Mouse (Mus musculus): ENCODE measurements at regions not wholly inside any gene's neighbourhood (a gene's known extent, or its start where the extent isn't known, plus 50 kb on each side); places are given as distances from the start of the nearest gene placed in this dataset.

- in situ Hi-C loops (cut with MboI; ENCODE audit: low sequenced_read_pairs): no loop called here
These were observed 848.1 kb upstream of the A1bg start for GRCm38 (mm10) chr15:61770721-61771542.

- in situ Hi-C loops (cut with MboI; ENCODE audit: low sequenced_read_pairs): no loop called here
These were observed 843.8 kb upstream of the A1bg start for GRCm38 (mm10) chr15:61766544-61767094.

DNA sequence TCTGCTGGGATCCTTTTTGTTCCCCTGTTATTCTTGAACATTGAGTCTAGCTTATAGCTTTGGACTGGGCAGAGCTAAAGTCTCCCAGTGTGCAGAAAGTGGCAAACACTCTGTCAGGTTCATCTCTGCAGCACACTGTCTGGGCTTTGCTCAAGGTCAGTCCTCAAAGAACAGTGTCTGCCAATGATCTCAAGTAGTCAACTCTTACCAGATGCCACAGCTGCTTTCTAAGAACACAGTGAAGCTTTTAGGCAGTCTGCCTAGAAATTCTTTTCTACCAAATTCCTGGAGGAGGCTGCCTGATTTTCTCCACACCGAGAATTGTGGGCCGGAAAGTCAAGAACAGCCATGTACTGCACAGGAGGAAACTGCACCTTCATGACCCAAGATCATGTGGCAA is 831.0 kb upstream of the A1bg start:
- in situ Hi-C loops (cut with MboI; ENCODE audit: low sequenced_read_pairs): no loop called here

GRCm38 (mm10) chr15:61723696-61724095 is 800.9 kb upstream of the A1bg start:
- in situ Hi-C loops (cut with MboI; ENCODE audit: low sequenced_read_pairs): no loop called here

- in situ Hi-C loops (cut with MboI; ENCODE audit: low sequenced_read_pairs): no loop called here
These were observed 795.7 kb upstream of the A1bg start for GRCm38 (mm10) chr15:61718486-61718885.

DNA sequence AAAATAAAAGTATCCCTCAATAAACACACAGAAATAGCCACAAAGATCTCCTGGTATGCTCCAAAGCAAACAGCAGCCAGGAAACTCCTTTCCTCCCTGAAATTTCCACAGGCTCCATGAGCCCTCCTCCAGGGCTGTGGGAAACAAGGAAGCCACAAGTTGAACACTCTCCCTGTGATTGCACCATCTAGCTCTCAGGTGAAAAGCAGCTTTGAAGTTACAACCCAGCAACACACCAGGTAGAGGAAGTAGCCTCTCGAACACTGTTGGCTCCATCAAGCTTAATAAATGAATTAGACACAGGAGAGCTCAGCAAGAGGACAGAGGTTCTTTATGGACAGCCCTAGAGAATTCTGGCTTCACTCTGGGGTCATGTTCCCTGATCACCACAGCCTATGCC is 794.4 kb upstream of the A1bg start:
- in situ Hi-C loops (cut with MboI; ENCODE audit: low sequenced_read_pairs): no loop called here

DNA sequence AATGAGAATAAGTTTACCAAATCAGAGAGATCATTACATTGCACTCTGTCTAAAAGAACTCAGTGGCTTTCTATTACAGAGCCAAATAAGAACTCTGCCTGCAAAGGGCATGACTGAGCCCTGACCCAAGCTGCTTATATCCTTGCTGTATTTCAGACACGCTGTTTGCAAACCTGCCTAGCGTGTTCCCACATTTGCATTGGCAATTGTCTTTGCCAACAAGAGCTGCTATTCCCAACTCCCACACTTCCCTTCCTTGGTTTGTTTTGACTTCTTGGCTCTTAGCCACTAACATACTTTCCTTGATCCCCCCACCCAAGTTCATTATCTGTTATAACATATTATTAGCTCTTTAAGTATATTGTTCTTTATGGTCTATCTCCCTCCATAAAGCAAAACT is 791.1 kb upstream of the A1bg start:
- in situ Hi-C loops (cut with MboI; ENCODE audit: low sequenced_read_pairs): no loop called here

- in situ Hi-C loops (cut with MboI; ENCODE audit: low sequenced_read_pairs): no loop called here
These were observed 786.1 kb upstream of the A1bg start for GRCm38 (mm10) chr15:61708928-61709327.

DNA sequence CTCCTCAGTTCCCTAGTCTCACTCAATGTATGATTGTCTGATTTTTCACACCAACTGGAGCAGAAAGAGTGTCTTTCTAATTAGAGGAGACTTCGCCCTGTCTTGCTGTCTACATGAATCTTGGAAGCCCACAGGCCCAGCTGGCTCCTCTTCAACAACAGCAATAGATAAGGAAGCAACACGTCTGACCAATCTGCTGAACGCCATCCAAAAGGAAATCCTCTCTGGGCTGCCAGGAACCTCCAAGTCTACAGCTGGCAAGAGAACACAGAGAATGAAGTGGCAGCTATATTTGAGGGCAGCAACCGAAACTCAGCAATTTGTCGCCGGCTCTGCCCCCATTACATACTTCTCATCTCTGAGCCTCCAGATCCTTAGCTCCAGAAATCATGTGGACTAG is 785.1 kb upstream of the A1bg start:
- in situ Hi-C loops (cut with MboI; ENCODE audit: low sequenced_read_pairs): no loop called here

- in situ Hi-C loops (cut with MboI; ENCODE audit: low sequenced_read_pairs): no loop called here
These were observed 769.9 kb upstream of the A1bg start for GRCm38 (mm10) chr15:61692679-61693078.

- in situ Hi-C loops (cut with MboI; ENCODE audit: low sequenced_read_pairs): no loop called here
These were observed 767.6 kb upstream of the A1bg start for GRCm38 (mm10) chr15:61690425-61690824.

DNA sequence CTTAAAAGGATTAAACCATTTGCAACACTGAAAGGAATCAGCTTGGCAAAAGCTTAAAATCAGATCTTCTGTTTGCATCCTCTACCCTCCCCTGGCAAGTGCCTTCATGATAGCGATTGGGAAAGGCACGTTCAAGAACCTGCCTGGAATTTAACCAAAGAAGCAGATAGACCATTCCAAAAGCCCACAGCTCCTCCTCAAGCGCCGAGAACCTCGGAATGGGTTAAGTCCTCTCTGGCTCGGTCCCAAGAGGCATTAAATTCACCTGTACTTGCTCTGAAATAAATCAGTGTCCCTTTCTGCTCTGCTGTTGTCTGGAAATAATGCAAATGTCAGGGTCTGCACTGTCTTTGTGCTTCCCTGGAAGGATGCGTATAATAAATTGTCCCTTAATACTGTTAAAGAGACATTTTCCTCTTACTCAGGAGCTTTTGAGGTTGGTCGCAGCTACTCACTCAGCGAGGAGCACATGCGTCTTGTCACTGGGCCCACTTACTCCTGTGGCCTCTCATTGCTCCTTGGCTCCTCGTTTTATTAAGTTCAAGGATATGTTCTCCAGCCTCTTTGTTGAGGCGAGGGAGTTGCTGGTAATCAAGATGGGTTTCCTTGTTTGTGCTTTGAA is 767.1 kb upstream of the A1bg start:
- in situ Hi-C loops (cut with MboI; ENCODE audit: low sequenced_read_pairs): no loop called here

DNA sequence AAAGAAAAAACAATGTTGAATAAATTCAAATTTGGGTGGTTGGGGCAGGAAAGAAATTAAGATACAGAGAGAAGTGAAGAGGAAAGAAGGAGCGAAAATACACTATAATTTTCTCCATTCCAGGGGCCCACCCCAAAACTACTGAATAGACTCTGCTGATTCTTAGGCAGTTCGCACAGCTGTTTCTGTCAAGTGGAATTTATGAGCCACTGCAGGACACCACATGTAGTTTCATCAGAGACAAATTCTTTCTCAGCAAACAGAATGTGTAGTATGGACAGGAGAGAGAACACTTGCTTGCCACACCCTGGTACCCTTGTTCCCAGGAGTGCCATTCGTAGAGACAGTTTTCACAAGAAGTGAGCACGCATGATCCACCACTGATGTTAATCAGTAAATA is 760.2 kb upstream of the A1bg start:
- in situ Hi-C loops (cut with MboI; ENCODE audit: low sequenced_read_pairs): no loop called here

GRCm38 (mm10) chr15:61670556-61670955 is 747.7 kb upstream of the A1bg start:
- in situ Hi-C loops (cut with MboI; ENCODE audit: low sequenced_read_pairs): no loop called here

DNA sequence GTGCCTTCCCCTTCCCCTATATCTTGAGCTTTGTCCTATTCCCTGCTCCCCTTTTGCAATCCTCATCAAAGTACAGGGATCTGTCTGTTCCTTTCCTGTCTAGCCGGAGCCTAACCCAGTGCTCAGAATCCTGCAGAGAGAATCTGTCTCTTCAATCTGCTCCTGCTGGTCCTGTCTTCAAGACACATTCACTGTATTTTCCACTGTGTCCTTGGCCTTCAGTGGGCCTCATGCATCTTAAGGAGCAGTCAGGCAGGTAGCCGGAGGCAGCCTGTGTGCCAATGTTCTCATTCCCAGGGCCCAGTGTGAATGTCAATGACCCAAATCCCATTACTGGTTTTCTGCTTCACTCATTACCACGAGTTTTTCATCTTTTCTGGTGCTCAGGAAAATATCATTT is 737.8 kb upstream of the A1bg start:
- in situ Hi-C loops (cut with MboI; ENCODE audit: low sequenced_read_pairs): no loop called here

DNA sequence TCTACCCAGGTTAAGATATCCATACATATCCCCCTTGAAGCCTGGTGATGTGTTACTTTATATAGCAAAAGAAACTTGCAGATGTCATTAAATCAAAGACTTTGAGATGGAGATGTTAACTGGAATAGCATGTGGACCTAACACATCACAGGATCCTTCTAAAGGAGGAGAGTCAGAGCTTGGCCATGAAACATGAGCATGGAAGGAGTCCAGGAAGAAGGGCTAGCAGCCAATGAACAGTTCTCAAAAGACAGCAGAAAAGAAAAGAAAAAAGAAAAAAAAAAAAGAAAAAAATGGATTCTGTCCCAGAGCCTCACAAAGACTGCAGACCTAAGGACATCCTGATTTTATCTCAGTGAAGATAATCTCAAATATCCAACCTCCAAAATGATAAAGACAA is 734.1 kb upstream of the A1bg start:
- in situ Hi-C loops (cut with MboI; ENCODE audit: low sequenced_read_pairs): no loop called here

DNA sequence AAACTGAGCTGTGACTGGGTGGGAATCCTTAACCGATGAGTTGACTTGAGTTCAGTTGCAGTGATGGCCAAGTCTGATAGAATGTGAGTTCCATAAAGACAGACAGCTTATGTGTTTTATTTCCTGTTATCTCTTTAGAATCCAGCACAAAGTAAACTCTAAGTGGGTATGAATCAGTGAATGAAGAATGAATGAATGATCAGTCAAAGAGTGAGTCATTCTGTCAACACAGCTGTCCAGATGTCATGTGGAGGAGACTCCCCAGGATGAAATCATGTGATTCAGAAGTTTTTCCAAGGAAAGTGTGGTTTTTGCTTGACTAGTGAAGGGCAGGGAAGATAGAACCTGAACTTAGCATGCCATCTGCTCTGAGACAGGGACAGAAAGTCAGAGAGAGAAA is 732.0 kb upstream of the A1bg start:
- in situ Hi-C loops (cut with MboI; ENCODE audit: low sequenced_read_pairs): no loop called here

DNA sequence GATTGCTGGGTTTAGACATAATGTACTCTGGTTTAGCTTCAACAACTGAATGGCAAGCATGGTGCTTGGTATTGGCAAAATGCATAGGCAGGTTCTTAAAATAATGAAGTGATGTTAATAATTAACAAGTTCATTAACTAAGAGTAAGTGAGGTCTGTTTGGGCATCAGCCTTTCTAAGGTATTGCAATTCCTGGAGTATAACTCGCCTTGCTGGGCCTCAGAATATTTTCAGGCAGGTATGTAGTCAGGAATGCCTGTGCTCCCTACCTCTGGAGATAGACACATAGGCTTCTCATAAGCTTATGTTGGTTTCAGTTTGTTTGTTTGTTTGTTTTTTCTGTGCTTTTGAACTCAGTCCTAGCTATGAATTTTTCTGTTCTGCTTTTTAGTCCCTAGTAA is 731.0 kb upstream of the A1bg start:
- in situ Hi-C loops (cut with MboI; ENCODE audit: low sequenced_read_pairs): no loop called here

GRCm38 (mm10) chr15:61618638-61619500 is 696.1 kb upstream of the A1bg start:
- in situ Hi-C loops (cut with MboI; ENCODE audit: low sequenced_read_pairs): no loop called here

- in situ Hi-C loops (cut with MboI; ENCODE audit: low sequenced_read_pairs): no loop called here
These were observed 687.9 kb upstream of the A1bg start for GRCm38 (mm10) chr15:61610662-61611061.

DNA sequence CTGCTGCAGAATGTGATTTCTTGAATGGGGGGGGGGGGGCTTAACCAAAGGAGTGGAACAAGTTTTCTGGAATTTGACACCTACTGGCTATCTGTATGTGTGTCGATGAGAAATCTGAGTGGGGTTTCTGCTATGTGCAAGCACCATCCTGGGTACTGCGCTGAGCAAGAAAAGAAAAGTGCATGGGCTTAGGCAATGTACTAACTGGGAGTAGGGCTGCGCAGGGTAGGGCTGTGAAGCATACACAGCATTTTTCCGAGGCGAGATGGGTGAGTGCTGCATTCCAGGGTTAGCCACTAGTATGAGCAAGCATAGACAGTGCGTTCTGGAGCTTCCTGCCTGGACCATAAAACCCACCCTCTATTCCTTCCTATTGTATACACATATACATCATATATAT is 686.8 kb upstream of the A1bg start:
- in situ Hi-C loops (cut with MboI; ENCODE audit: low sequenced_read_pairs): no loop called here

Measured in CH12F3 (cell line).